Mouse (Mus musculus): Measurements from ENCODE around the gene Tex50. TPM values are rescaled to one million over a fixed set of nuclear protein-coding genes. Genes with fewer than 3 reads are reported as not detected.

Tex50 gene
- polyA plus RNA-seq, 1 experiment from 2014 or later, result not detected

- DNase-seq (ENCODE audit: low spot score), result no peak
These were observed 32.7 kb downstream of the Tex50 start for GRCm38 (mm10) chr1:161126461-161126860.

GRCm38 (mm10) chr1:161122661-161123418 is 36.3 kb downstream of the Tex50 start:
- DNase-seq (ENCODE audit: low spot score), result no peak

GRCm38 (mm10) chr1:161114591-161114990 is 44.5 kb downstream of the Tex50 start:
- no peak for DNase-seq (ENCODE audit: low spot score)

GRCm38 (mm10) chr1:161109216-161109615 is 49.9 kb downstream of the Tex50 start:
- no peak for DNase-seq (ENCODE audit: low spot score)

Other genes starting within 250 kb of the Tex50 start
- gene Serpinc1, start 180.7 kb downstream of the Tex50 start, polyA plus RNA-seq (2015; fragmentation: Nextera tagmentation; extraction: Ambion mirVana), result 2.1 and 2.7 TPM in 2 replicates
- 4.1 and 5.2 TPM in 2 replicates for gene Zbtb37, start 124.5 kb downstream of the Tex50 start, polyA plus RNA-seq (2015; fragmentation: Nextera tagmentation; extraction: Ambion mirVana)
- gene Dars2, start 88.7 kb downstream of the Tex50 start, polyA plus RNA-seq (2015; fragmentation: Nextera tagmentation; extraction: Ambion mirVana), result 27.0 and 29.2 TPM in 2 replicates
- 51.9 and 57.7 TPM in 2 replicates for gene Cenpl, start 88.6 kb downstream of the Tex50 start, polyA plus RNA-seq (2015; fragmentation: Nextera tagmentation; extraction: Ambion mirVana)
- 17.5 and 17.6 TPM in 2 replicates for gene Klhl20, start 27.8 kb downstream of the Tex50 start, polyA plus RNA-seq (2015; fragmentation: Nextera tagmentation; extraction: Ambion mirVana)
- 0.21 and 0.29 TPM in 2 replicates for gene Ankrd45, start 16.6 kb downstream of the Tex50 start, polyA plus RNA-seq (2015; fragmentation: Nextera tagmentation; extraction: Ambion mirVana)
- 316 and 328 TPM in 2 replicates for gene Prdx6, start 91.9 kb upstream of the Tex50 start, polyA plus RNA-seq (2015; fragmentation: Nextera tagmentation; extraction: Ambion mirVana)
- 0.18 and 0.26 TPM in 2 replicates for gene Tnfsf4, start 236.1 kb upstream of the Tex50 start, polyA plus RNA-seq (2015; fragmentation: Nextera tagmentation; extraction: Ambion mirVana)

All from thymus, postnatal 0 days (tissue).